Comparison of ENCODE assay signal across 28 mouse cellular contexts in genomic region chr1:168222794-168223193, GRCm38 (mm10).
"Had no signal": no experiment of that assay in that cellular context is flagged by ENCODE, and none has a peak within 500 bp of the region (broad histone marks: within the 10 kb centered on the region; RNA-seq: fewer than 3 reads in every experiment).

No protein-coding gene starts in this region.

- ATAC-seq: hindbrain, postnatal 0 days; intestine, embryonic 16.5 days; liver, embryonic 12.5 days had no signal

- H3K36me3 ChIP-seq: heart, embryonic 13.5 days; heart, embryonic 15.5 days; hindbrain, embryonic 13.5 days; hindbrain, embryonic 15.5 days; kidney, embryonic 15.5 days; limb, embryonic 12.5 days; liver, embryonic 12.5 days had no signal

- DNase-seq: gastrocnemius, postnatal 14 days; gastrocnemius, postnatal 36 days; heart, adult 11 months; heart, adult 2 months; heart, postnatal 14 days; heart, postnatal 36 days; kidney, adult 11 months; kidney, adult 2 months; kidney, adult 9 months; kidney, postnatal 14 days; kidney, postnatal 36 days; layer of hippocampus, adult 9-11 months; layer of hippocampus, postnatal 36 days; liver had no signal

- H3K4me2 ChIP-seq: heart, embryonic 11.5 days; heart, embryonic 13.5 days; heart, embryonic 15.5 days; hindbrain, embryonic 13.5 days; hindbrain, embryonic 15.5 days; kidney, embryonic 15.5 days; limb, embryonic 12.5 days; liver, embryonic 12.5 days had no signal

- H3K9ac ChIP-seq: heart, embryonic 13.5 days; heart, embryonic 15.5 days; hindbrain, embryonic 13.5 days; hindbrain, embryonic 15.5 days; kidney, embryonic 15.5 days; limb, embryonic 12.5 days; liver, embryonic 12.5 days; liver, embryonic 14.5 days had no signal

- H3K27ac ChIP-seq: heart, adult 2 months; heart, embryonic 13.5 days; heart, embryonic 15.5 days; hindbrain, embryonic 13.5 days; hindbrain, embryonic 15.5 days; hindbrain, postnatal 0 days; kidney, embryonic 15.5 days; kidney, postnatal 0 days; left cerebral cortex, adult 2 months; limb, embryonic 10.5 days; limb, embryonic 12.5 days; liver, embryonic 12.5 days; liver, embryonic 14.5 days had no signal

- H3K9me3 ChIP-seq: heart, embryonic 13.5 days; heart, embryonic 15.5 days; hindbrain, embryonic 13.5 days; hindbrain, embryonic 15.5 days; kidney, embryonic 15.5 days; limb, embryonic 10.5 days; limb, embryonic 12.5 days; liver, embryonic 12.5 days had no signal

- H3K4me3 ChIP-seq: heart, adult 2 months; heart, embryonic 13.5 days; heart, embryonic 15.5 days; hindbrain, embryonic 13.5 days; hindbrain, embryonic 15.5 days; kidney, embryonic 15.5 days; left cerebral cortex, adult 2 months; limb, embryonic 10.5 days; limb, embryonic 12.5 days; liver, embryonic 12.5 days had no signal

- H3K27me3 ChIP-seq: heart, embryonic 13.5 days; heart, embryonic 15.5 days; hindbrain, embryonic 13.5 days; hindbrain, embryonic 15.5 days; kidney, embryonic 15.5 days; limb, embryonic 12.5 days; liver, embryonic 12.5 days had no signal
